Mouse (Mus musculus) midbrain, embryonic 14.5 days (tissue): ENCODE data around the gene Irak4. TPM values are rescaled to one million over a fixed set of nuclear protein-coding genes. Genes with fewer than 3 reads are reported as not detected.
A peak's percentile ranks its signal among the peaks of the same experiment; 100 is the strongest.

ENCODE experiments used
- ATAC-seq: fragments of 200-750 bp; cut with Nextera tagmentation; 2 replicates; pipeline ENCODE4 v1.8.0; 2017; ENCODE audit warnings: moderate number of reproducible peaks, moderate library complexity; ENCODE audit not compliant: low FRiP score, low TSS enrichment
- DNase-seq: peaks from one replicate; pipeline ENCODE4 v3.0.0-alpha.2; 2015
- H3K27ac ChIP-seq: fragments of 300-500 bp; sonication (generic); replicated peaks from 2 replicates; pipeline ENCODE4 v1.5.1; 2014; ENCODE audit warnings: mild to moderate bottlenecking, low read depth, low read length, moderate library complexity
- H3K27me3 ChIP-seq: fragments of 300-500 bp; sonication (generic); 2 replicates; pipeline ENCODE4 v1.6.1; 2014; ENCODE audit warnings: low read length, control low read depth, mixed read lengths; ENCODE audit not compliant: control insufficient read depth, insufficient read depth
- H3K36me3 ChIP-seq: fragments of 300-500 bp; sonication (generic); 2 replicates; pipeline ENCODE4 v1.6.1; 2014; ENCODE audit warnings: low read length, control low read depth; ENCODE audit not compliant: control insufficient read depth, insufficient read depth
- H3K4me1 ChIP-seq: fragments of 300-500 bp; sonication (generic); 2 replicates; pipeline ENCODE4 v1.6.1; 2014; ENCODE audit warnings: mild to moderate bottlenecking, antibody characterized with exemption, low read length, control low read depth; ENCODE audit not compliant: control insufficient read depth, insufficient read depth
- H3K4me2 ChIP-seq: fragments of 300-500 bp; sonication (generic); 2 replicates; pipeline ENCODE4 v1.6.1; 2014; ENCODE audit warnings: mild to moderate bottlenecking, low read length, moderate library complexity
- H3K4me3 ChIP-seq: fragments of 300-500 bp; sonication (generic); replicated peaks from 2 replicates; pipeline ENCODE4 v1.5.1; 2014; ENCODE audit warnings: low read depth, low read length
- H3K9ac ChIP-seq: fragments of 300-500 bp; sonication (generic); replicated peaks from 2 replicates; pipeline ENCODE4 v1.6.1; 2014; ENCODE audit warnings: mild to moderate bottlenecking, low read length, moderate library complexity
- H3K9me3 ChIP-seq: fragments of 300-500 bp; sonication (generic); 2 replicates; pipeline ENCODE4 v1.6.1; 2016; ENCODE audit warnings: low read length, control low read depth, mixed read lengths; ENCODE audit not compliant: control insufficient read depth
- WGBS: fragments of 180-500 bp; shearing (Covaris S2); extraction: QIAGEN DNeasy Blood & Tissue Kit; methylation state at CpG from one replicate; pipeline ENCODE4 v1.1.7; 2014; 5-methylcytosine and 5-hydroxymethylcytosine counted together
- polyA plus RNA-seq: library from polyadenylated mRNA; unstranded; fragments of >200 nt; fragmentation: Nextera tagmentation; extraction: Ambion mirVana; gene quantifications from 2 replicates; pipeline ENCODE4 v1.2.1, GENCODE M21; 2014

The Irak4 gene
- polyA plus RNA-seq, 1 experiment from 2014 or later = 1.6 TPM

DNA sequence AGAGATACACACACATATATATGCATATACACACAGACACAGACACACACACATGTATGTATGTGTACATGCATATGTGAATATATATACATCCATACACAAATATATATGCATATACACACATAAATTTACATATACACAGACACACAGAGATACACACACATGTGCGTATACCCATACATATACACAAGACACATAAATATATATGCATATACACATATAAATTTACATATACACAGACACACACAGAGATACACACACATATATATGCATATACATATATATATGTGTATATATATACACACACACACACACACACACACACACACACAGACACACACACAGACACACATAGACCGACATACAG lies 85.0 kb downstream of the Irak4 start:
- H3K4me1 ChIP-seq = no peaks in the 10 kb centered on the region
- H3K9ac ChIP-seq = peak overlapping the region; percentile 77
- no peaks in the 10 kb centered on the region for H3K36me3 ChIP-seq
- peak overlapping the region; percentile 99 for H3K4me2 ChIP-seq
- WGBS = 58% methylated on average over 2 of the region's 2 CpGs
- H3K27me3 ChIP-seq = peaks cover 10% of the 10 kb centered on the region; the same call in 1 of the 2 replicates
- DNase-seq (no peak), ATAC-seq (no peak; the same call in 1 of the 2 replicates)
- H3K27ac ChIP-seq = no peak overlapping the region
- H3K9me3 ChIP-seq = no peaks in the 10 kb centered on the region
- peak overlapping the region; percentile 61 for H3K4me3 ChIP-seq

DNA sequence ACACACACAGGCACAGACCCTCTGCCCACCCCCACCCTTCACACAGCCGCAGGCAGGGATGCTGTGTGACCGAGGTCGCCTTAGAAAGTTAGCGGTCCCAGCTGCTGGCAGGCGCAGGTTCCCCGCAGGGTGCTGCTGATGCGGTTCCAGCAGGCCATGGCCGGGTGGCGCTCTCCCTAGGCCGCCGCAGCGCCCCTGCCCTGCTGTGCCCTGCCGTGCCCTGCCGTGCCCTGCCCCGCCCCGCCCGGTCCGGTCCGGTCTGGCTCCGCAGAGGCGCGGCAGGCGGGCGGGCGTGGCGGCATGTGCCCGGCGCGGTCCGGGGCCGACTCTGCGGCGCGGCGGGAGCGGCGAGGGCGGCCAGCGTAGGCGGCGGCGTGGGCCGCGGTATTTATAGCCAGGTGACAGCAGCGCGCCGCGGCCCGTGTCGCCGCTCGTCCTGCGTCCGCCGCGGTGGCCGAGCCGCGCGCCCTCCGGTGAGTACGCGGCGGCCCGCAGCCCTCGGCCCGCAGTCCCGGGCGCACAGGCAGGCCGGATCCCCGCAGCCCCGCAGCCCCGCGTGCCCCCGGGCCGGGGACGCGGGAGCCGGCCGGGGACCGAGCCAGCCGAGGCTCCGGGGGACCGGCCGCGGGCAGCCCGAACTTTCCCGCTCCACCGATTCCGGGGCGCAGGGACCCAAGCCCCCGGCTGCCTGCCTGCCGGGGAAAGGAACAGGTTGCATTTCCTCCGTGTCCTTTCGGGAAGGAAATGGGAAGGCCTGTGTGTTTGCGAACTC lies 85.6 kb downstream of the Irak4 start, which contains the start of gene Tmem117:
Tmem117 (plus strand) TSS at position 403 of the 772 bp plus-strand sequence.
- Histone ChIP-seq H3K4me2 (peak within 1 kb of the TSS; percentile 99), H3K4me3 (peak within 1 kb of the TSS; percentile 61), H3K27me3 (peaks cover 10% of the 10 kb centered on the region; the same call in 1 of the 2 replicates), H3K27ac (no peak within 1 kb of the TSS; the same call in 1 of the 2 replicates), H3K4me1 (no peaks in the 10 kb centered on the region), H3K36me3 (no peaks in the 10 kb centered on the region), H3K9ac (peak within 1 kb of the TSS; percentile 77), H3K9me3 (no peaks in the 10 kb centered on the region)
- under 1% methylated on average over 92 of the region's 96 CpGs for WGBS
- DNase-seq (peak; percentile 71), ATAC-seq (peak; percentile 69)

DNA sequence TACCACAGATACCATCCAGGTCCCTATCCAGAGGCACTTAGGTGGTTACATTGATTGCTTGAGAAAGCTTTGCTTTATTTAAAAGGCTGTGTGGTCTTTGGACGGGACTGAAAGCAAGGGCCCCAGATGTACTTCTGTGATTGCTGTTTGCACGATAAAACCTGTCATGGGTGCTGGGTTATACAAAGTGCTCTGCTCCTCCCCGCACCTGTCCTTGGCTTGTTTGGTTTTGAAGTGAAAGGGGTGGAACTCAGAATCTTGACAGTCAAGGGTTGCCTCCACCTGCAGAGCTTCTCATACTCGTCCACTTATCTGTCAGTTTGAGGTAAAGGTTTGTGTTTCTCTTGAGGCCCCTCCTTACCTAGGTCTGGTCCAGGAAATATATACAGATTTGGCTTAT lies 87.1 kb downstream of the Irak4 start:
- Histone ChIP-seq H3K36me3 (no peaks in the 10 kb centered on the region), H3K27ac (no peak overlapping the region), H3K9ac (no peak overlapping the region), H3K9me3 (no peaks in the 10 kb centered on the region), H3K4me2 (no peak overlapping the region), H3K4me3 (no peak overlapping the region), H3K27me3 (peaks cover 10% of the 10 kb centered on the region; the same call in 1 of the 2 replicates), H3K4me1 (no peaks in the 10 kb centered on the region)
- WGBS = 85% methylated on average over 4 of the region's 4 CpGs
- ATAC-seq (no peak), DNase-seq (no peak)

Other genes with a start within 250 kb of the Irak4 start
- gene Adamts20, start 78.2 kb upstream of the Irak4 start, polyA plus RNA-seq = 2.6 and 3.5 TPM in 2 replicates
- 5.5 and 7.0 TPM in 2 replicates for gene Pus7l, start 96 bp upstream of the Irak4 start, polyA plus RNA-seq
- 82.2 and 99.6 TPM in 2 replicates for gene Twf1, start 46.2 kb downstream of the Irak4 start, polyA plus RNA-seq
- gene Tmem117, start 85.6 kb downstream of the Irak4 start, polyA plus RNA-seq = 10.0 and 10.5 TPM in 2 replicates